Mouse (Mus musculus) frontal cortex, postnatal 10 days (tissue): ENCODE results near the gene Ap2a2.
A peak's percentile ranks its signal among the peaks of the same experiment; 100 is the strongest.

Experiments
- DNase-seq, 2 experiments: peaks; one replicate each; pipeline ENCODE4 v3.0.0; 2022; ENCODE audit warnings: low spot score in 2 of 2, mixed read lengths in 1 of 2

The Ap2a2 gene

GRCm38 (mm10) chr7:141561682-141562391 lies at the start of gene Ap2a2:
Ap2a2 (plus strand) TSS chr7:141562173.
- DNase-seq: peak; percentile 83 to 89

DNA sequence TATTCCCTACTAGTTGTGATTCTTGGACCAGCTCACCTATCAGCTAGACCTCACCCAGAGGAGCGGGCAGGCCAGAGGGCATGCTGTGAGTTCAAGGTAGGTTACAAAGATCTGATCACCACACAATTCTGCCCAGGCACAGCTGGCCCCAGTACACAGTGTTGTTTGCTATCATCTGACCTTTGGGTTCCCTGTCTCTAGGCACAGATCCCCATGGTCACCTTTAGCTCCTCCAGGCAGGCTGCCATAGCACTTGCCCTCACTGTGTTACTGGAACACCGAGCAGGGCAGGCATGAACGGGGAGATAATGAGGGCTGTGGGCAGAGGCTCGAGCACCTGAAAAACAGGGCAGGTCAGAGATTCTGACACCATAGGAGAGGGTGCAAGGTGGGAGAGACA lies 44.3 kb upstream of the Ap2a2 start:
- no peak for DNase-seq

DNA sequence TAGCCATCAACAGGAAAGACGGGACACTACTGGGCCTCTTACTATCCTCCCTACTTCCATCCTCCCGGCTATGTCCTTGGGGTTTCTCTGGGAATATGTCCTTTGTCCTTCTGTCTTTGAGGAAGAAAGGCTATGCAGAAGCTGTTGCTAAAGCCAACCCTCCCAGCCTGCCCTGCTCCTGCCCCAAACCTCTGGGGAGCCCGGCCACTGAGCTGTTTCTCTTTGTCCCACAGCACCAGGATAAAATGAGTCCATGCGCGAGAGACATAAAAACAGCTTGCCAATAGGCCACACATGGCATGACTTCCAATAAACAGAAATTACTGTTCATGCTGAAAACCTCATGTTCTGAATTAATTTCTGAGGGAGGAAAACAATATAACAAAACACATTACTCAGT lies 43.7 kb upstream of the Ap2a2 start:
- no peak for DNase-seq

DNA sequence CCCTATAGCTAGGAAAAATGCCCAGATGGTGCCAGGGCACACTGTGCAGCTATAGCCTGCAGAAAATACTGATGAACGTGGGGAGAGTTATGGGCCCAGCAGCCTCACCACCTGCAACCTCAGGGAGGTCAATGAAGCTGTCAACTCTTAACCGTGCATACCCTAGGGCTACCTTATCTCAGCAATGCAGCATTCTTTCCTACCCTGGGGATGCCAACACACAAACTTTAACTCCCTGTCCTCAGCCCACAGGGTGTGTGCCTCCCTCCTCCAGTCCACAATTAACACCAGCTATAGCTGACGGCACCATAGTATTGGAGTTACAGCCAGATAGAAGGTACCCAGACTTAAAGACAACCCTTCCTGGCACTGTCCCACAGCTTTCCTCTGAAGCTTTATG lies 43.0 kb upstream of the Ap2a2 start:
- no peak for DNase-seq

- no peak for DNase-seq
Measured at GRCm38 (mm10) chr7:141519795-141520194, 42.2 kb upstream of the Ap2a2 start.

GRCm38 (mm10) chr7:141523007-141523406 lies 39.0 kb upstream of the Ap2a2 start:
- DNase-seq: no peak

DNA sequence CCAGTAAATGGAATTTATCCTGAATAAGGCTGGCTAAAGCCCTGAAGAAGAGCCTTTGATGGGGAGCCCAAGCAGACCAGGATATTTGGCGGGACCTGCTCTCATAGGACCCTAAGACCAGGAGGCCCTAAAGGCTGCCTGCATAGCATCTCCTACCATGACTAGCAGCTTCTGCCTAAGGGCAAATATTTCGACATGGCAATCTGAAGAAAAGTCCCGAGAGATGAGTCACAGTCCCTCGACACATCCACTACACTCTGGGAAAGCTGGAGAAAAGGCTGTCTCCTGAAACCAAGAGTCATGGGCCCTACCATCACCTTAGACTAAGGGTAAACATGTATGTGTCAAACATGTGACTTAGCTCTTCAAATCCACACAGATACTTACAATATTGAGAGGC lies 37.7 kb upstream of the Ap2a2 start:
- DNase-seq: no peak

DNA sequence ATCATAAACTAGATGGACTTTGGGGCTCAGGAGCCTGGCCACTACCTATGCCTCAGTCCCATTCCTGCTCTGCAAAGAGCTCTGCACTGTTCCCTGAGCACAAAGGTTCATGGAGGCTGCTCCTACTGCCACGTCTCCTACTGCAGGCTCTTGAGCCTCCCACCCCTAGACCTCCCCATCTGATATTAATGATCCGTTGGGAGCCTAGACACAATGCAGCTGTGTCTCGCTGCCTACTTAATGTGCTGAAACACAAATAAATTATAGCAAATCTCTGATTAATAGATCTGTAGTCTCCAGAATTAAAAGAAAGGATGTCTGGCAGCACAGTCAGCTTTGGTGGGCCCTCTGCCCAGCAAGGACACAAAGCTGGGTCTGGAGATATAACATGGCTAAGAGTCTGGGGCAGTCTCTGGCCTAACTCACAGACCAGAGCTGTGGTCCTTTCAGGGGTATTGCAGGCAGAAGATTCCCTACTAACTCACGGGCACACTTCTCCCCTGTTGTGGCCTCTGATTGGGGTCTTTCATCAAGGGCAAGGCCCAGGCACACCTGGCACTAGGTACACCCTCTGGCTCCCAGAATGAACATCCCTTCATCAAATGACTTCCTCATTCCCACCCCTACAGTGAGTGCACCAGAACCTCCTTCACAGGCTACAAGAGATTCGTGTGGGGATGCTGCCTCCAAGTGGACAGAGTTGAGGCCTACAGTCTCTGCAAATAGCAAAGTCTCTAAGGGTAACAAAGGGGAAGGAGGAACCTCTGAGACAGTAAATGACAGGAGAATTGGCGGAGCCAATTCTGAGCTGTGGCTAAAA lies 37.0 kb upstream of the Ap2a2 start:
- DNase-seq: peak; percentile 68 to 76

GRCm38 (mm10) chr7:141525580-141525925 lies 36.4 kb upstream of the Ap2a2 start:
- DNase-seq: no peak

GRCm38 (mm10) chr7:141535570-141535969 lies 26.4 kb upstream of the Ap2a2 start:
- DNase-seq: no peak

DNA sequence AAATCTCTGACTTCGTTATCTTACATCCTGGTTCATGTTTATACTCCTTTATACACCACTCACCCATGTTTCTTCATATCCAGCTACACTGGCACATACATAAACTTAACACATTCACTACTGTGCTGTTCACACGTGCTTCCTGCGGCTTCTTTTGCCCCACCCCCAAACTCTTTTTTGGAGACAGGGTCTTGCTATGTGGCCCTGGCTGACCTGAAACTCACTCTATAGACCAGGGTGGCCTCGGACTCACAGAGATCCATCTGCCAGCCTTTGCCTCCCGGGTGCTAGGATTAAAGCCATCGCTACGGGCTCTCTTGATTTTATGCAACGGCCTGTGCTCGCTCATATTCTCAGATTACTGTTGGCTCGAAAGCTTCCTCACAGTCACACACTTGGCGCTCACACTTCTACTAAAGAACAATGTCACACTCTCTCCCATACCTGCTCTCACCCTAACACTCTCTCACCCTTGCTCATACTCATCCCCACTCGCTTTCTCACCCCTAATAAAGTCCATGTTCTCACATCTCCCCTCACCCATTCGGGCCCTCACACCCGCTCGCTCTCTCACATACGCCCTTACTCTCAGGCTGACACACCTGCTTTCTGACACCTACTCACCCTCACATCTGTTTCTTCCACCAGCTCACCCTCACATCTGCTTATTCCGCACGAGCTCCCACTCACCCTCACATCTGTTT lies 23.0 kb upstream of the Ap2a2 start:
- DNase-seq: peak in 1 of 2 experiments; percentile 20

DNA sequence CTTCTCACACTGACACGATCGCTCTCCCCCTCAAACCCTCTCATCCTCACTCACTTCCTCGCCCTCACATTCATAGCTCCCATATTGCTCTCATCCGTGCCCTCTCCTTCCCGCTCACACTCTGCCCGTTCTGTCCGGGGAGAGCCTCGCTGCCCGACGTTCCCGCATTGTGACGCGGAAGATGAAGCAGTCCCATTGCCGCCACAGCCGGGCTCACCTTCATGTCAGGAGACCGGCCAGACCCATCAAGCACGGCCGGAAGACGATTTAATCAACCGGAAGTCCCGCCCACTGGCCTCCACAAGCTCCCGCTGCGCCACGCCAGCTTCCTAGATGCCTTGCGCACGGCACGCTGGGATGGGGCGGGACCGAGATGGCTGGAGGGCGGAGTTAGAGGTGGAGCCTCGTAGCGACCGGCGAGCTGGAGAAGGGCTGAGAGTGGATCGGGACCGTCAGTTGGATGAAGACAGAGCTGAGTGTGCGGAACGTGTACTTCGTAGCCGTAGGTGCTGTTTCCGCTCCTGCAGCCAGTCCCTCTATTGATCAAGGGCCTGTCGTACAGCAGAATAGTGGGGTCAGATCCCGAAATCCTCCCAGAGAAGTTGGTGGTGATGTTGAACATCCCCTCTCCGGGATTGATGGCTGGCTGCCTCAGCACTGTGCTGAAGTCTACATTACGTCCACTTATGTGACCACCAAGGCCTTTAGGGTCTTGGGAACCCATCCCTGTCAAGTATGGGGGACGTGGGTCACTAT lies 22.2 kb upstream of the Ap2a2 start, which contains the start of gene Chid1:
Gene Chid1 (minus strand): TSS at position 302 of the 756 bp plus-strand sequence.
- peak; percentile 93 to 96 for DNase-seq

DNA sequence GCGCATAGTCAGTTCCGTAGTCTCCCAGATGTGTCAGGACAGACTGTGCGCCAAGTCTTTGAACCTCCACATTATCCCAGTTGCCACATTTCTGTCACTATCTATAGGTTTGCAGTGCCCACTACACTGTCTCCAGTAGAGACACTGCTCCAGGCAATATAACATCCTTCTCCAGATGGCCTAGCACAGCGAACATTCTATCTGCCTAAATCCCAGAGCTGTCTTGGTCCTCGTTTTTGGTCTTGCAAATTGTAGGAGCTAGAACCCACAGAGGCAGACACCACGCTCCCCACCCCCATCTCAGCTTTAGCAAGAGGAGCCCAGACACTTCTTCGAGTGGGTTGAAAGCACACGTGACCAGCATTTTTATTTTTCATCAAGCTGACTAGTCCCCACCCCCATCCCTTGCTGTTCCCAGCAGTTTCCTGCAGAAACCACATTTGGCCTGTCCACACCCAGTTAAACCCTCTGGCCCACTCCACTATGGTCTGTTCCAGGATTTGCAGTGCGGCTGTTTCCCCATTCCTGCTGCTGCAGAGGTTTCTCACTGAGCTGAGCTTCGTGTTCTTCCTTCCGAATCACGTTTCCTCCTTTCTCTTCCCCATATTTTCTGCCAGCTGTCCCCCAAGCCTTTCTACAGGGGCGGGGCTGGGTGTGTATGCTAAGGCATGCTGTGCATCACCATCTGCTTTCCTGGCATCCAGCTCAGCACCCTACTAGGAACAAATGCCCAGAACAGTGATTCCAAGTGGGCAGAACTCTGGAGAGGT lies 21.5 kb upstream of the Ap2a2 start:
- peak; percentile 57 to 78 for DNase-seq

GRCm38 (mm10) chr7:141541681-141542080 lies 20.3 kb upstream of the Ap2a2 start:
- DNase-seq: no peak

DNA sequence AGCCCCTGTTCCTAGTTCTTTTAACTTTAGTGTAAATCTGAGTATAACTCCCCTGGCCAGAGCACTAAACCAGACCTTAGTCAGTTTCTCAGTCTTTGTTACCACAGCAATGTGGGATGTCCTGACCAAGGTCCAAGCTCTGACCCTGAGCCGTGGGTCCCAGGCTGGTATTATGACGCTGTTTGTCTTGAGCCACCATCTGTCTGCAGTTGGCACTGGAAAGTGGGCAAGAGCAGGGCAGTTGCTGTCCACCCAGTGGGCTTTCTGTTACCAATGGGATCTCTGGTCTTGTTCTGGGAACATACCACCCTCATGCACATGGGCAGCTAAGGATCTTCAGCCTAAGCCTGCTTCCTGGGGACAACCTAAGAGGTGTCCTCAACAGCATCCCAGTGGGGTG lies 19.4 kb upstream of the Ap2a2 start:
- no peak for DNase-seq

GRCm38 (mm10) chr7:141544654-141545053 lies 17.3 kb upstream of the Ap2a2 start:
- no peak for DNase-seq

- no peak for DNase-seq
Measured at GRCm38 (mm10) chr7:141549432-141550061, 12.4 kb upstream of the Ap2a2 start.

DNA sequence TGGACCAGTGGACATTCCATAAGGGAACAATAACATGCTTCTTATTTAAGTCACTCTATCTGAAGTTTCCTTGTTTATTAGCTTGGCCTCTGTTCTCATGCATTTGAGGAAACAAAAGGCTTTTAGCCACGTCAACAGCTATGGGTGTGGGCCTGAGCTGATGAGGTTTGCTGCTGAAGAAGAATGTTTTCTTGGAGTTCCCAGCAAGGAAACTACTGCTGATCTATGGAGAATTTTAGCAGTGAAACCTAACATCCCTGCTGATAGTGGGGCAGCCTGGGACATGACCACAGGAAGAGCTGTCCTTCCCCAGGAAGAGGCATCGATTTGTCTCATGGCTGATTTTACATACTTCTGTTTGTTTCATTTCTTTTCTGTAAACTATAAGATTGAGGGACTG lies 11.5 kb upstream of the Ap2a2 start:
- no peak for DNase-seq

- DNase-seq: no peak
Measured at GRCm38 (mm10) chr7:141558329-141558776, 3.6 kb upstream of the Ap2a2 start.

DNA sequence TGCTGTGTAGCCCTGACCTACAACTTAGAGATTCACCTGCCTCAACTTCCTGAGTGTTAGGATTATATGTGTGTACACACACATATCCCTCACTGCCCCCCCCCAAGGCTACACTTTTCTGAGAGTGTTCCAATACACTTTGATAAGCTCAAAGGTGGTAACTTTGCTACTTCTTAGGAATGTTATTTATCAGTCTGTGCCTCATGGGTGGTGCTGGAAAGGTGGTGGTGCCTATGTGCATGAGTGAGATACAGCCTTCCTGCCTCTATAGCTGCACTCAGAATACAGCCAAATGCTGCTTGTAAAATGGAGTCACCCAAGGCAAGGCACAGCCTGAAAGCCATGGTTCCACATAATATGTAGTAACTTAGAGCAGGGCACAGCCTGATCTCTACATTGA lies 3.0 kb upstream of the Ap2a2 start:
- no peak for DNase-seq
